Mouse (Mus musculus): ENCODE data around the gene Mcrip1.
"Not testable (repeated sequence)": the region's sequence is repeated elsewhere in the genome, so short reads cannot be mapped to it uniquely, and the experiment has no call there.

Gene Mcrip1

DNA sequence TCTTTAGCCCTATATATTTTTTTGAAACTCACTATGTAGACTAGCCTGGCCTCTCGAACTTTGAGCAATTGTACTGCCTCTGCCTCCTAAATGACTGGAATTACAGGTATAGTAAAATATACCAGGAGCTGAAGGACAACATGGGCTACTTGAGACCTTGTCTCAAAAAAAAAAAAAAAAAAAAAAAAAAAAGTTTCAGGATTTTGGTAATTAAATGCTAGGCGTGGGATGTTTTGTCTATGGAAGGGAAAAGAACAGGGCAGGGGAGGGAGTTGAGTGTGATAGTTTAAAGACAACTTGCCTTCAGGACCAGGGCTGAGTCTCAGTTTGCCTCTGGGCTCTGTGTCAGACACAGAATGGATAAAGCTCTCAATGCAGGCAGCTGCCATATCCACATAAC lies 25.5 kb upstream of the Mcrip1 start:
- no peak for DNase-seq (ENCODE audit: low spot score in 2 of 2)

DNA sequence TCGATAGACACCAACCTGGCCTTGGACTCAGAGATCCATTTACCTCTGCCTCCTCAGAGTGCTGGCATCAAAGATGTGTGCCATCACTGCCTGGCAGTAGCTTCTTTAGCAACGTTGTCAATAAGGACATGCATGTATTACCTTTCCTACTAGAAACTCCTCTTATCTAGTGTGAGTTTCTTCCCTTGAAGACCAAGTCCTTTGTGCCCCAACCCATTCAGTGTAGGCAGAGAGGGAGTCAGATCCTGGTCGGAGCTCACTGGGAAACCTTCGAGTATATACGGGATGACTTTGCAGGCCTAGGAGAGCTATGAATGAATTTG lies 24.7 kb upstream of the Mcrip1 start:
- DNase-seq (ENCODE audit: low spot score in 2 of 2), result no peak

DNA sequence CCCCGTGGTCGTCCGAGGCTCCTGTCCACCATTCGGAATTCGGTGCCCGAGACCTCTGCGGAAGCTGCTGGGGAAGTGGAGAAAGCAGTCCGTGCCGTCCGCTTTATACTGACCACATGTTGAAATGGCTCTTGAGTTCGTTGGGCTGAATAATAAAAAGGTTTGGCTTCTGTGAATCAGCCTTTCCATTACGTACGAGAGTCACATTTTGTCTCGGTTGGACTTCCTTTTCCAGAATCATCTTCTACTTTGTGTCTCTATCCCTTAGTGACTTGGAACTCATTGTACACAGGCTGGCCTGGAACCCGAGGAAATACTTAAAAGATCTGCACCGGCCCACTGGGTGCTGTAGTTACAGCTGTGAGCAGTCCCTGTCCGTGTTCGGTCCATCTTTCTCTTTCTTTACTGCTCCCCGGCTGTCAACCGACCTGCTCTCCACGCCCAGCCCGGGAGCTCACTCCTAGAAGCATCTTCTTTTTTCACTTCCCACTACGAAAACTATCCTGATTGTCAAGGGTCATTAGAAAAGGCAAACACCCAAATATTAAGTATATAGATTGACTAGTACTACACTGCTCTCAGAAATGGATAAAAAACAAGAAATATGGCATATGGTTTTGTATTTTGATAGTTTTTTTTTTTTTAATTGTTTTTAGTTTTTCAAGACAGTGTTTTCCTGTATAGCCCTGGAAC lies 24.2 kb upstream of the Mcrip1 start:
- peak in 1 of 2 experiments; percentile 43 for DNase-seq (ENCODE audit: low spot score in 2 of 2)

DNA sequence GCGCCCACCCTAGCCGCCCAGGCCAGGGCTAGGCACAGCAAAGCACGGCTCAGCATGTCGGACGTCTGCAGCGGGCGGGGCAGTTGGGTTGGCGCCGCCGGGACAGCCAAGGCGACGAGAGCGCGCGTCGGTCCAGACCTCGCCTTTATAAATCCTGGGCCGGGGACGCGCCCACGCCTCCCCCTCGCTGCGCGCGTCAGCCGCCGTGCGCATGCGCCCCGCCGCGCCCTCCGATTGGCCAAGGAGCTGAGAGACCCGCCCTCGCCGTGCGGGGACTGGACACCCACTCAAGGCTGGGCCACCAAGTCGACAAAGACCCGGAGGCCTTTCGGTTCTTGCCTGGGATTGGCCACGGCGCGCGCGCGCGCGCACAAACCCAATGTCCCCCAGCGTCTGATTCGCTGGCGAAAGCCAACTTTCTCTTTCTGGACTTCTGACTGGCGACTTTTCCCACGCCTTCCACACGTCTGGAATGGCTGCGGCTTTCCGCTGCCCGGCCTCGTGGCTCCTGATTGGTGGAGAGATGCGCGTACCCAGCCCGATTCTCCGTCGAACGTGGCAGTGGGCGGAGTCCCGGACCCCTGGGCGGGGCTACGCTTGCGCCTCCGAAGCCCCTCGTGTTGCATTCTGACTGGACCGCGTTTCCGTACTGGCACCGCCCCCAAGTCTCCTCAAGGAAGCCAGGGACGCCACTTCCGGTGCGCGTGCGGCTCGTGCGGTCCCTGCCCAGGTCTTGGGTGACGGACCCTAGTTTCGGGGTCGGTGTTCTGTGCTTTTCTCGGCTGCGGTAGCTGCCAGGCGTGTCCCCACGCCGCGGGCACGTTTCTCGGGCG lies 23.4 kb upstream of the Mcrip1 start, which contains the start of gene P4hb:
Gene P4hb (minus strand): TSS at position 502 of the 833 bp plus-strand sequence.
- DNase-seq (ENCODE audit: low spot score in 2 of 2), result peak; percentile 98 to 99

DNA sequence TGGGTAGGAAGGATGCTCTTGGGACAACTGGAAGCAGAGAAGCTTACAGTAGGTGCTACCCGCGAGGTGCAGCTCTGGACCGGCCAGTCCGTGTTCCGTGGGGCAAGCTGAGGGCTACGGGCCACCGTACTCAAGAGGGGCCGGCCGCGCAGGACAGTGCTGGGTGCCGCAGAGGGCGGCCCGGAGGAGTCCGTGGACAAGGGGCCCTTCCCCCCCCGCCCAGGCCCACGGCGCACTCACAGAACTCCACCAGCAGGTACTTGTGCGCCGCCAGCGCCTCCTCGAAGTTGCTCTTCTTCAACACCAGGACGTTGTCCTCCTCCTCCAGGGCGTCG lies 22.9 kb upstream of the Mcrip1 start:
- DNase-seq (ENCODE audit: low spot score in 2 of 2), result no peak

DNA sequence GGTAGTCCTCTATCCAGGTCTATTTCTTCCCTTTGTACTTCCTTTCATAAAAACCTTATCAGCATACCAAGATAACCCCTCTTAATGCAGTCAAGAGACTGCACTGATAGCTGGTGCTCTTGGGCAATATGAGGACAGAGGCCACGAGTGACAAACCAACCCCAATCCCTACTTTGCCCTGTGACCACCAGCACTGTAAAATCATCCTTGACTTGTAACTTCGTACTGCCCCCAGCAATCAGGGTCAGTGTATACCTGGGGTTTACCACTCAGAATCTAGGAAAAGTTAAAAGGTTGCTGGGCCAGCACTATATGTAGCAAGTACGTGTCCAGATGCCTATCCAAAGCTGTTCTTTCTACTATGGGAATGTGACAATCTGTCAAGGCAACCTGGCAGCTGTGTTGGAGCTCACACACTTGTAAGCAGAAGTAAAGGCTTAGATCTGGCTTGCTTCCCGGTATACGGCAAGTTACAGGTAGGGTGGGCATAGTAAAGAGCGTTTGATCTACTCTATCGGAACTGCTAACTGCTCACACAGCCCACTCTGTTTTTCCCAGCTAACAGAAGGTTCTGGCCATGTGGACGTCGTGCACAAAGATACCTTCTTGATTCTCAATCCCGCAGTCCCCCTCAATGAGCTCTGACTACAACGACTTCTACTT lies 22.4 kb upstream of the Mcrip1 start:
- DNase-seq (ENCODE audit: low spot score in 2 of 2), result peak in 1 of 2 experiments; percentile 21

DNA sequence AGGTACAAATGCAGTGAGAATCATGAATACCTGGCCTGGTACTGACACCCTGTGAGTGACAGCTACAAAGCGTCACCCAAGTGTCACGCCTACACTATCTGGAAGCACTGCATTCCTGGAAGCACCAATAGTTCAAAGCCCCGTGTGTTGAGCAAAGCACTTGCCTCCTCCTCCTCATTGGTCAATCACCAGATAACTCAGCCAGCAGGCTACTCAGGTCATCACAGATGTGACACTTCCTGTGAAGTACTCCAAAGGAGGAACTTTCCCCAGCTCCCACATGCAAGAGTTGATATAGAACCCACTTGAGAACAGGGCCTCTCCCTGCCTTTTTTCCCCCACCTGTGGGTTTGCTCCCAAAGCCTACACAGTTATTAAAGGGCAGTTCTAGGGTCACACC lies 21.6 kb upstream of the Mcrip1 start:
- DNase-seq (ENCODE audit: low spot score in 2 of 2), result no peak

DNA sequence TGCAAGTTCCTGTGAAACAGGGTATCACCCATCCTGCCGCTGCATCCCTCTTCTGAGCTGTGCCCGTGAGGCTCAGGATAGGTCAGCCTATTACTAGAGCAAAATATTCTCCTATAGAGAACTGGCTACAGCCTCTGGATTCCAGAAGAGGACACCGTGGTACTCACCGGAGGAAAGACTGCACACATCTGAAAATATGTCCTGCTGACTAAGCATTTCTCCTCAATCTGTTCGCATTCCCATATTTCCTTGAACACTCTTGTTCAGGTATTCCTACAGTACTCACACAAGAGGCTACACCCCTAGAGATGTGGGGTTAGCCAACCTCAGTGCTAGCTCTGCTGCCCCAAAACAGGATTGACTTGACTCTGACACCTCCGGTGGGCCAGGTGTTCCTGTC lies 18.8 kb upstream of the Mcrip1 start:
- DNase-seq (ENCODE audit: low spot score in 2 of 2), result no peak

DNA sequence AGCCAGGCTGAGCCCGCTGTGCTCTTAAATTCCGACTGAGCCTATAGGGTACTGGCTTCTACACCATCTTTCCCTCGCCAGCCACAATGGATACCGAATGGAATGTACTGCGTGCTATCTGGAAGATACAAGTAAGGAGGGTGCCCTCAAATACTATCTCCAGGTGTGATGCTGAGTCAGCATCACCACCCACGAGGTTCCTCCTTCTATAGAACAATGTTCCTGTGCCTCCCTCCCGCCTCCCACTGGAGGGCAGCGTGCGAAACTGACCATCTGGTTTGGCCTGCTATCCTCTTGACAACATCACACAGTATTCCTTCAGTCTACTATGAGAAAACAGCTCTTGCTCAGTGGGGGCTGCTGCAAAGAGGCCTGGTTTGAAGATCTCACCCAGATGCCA lies 15.6 kb upstream of the Mcrip1 start:
- DNase-seq (ENCODE audit: low spot score in 2 of 2), result no peak

DNA sequence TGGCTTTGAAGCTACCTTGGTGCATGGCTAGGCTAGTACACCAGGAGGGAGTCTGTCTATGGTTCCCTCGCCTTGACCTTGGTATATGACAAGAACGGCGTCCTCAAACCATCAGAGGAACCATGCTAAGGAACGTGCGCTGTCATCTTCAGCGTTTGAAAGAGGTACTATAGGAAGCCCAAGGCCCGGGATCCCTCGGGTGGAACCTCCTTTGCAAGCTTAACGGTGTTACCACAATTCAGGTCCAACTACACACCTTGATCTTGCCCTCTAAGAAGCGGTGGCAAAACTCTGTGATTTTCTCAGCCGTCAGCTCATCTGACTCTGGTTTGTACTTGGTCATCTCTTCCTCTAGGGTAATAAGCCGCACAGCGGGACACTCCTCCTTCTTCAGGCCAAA lies 13.4 kb upstream of the Mcrip1 start:
- DNase-seq (ENCODE audit: low spot score in 2 of 2), result no peak

DNA sequence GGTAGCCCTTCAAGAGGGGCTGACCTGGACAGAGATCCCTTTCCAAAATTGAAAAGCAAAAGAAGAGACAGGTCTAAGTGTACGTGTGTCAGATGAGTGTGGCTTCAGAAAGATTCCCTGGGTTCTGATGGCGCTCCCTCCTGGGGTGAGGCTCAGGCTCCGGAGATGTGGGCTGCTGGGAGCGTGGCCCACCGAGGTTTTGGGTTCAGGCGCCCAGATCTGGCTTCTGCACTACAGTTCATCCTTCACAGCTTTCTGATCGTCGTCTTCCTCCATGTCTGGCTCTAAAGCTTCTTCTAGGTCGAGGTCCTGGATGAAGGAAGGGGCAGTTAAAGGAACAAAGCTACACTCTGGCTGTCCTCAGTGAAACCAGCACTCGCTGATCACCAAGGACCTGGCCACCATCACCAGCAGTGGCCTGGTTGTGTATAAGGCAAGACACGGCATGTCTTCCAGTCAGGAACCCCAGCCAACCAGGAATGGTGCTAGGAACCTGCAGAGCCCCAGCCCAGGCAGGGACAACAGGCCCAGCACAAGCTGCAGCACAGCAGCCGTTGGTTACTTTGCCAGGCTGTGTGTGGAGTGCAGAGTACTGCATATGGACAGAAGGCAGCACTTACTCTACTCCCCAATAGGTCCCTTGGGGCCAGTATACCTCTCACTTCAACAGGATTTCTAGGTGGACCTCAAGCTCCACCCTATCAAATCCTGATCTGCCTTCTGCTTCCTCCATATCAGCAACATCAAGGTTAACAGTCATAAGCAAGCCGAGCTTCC lies 11.6 kb upstream of the Mcrip1 start:
- DNase-seq (ENCODE audit: low spot score in 2 of 2), result no peak

DNA sequence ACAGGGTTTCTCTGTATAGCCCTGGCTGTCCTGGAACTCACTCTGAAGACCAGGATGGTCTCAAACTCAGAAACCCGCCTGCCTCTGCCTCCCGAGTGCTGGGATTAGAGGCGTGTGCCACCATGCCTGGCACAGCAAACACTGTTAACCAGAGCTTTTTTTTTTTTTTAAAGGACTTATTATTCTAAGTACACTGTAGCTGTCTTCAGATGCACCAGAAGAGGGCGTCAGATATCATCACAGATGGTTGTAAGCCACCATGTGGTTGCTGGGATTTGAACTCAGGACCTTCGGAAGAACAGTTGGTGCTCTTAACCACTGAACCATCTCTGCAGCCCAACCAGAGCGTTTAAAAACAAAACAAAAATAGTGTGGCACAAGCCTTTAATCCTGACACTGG lies 9.3 kb upstream of the Mcrip1 start:
- not testable (repeated sequence) for DNase-seq (ENCODE audit: low spot score in 2 of 2)

DNA sequence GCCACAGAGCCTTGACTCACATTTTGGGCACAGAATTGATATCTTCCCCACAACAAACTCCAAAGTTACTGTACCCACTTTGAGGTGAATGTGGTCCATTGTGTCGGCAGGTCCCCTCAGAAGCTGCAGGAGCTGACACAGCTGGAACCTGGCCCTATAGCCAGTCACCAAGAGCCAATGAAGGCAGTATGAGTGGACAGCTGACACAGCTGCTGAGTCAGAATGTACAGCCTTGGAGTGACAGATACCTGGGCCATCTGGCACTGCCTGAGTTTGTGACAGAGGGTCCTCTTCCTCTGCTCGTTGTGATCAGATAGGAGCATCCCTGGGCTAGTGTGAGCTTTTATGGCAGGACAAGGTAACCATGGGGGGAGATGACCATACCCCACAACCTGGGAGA lies 5.7 kb upstream of the Mcrip1 start:
- DNase-seq (ENCODE audit: low spot score in 2 of 2), result no peak

DNA sequence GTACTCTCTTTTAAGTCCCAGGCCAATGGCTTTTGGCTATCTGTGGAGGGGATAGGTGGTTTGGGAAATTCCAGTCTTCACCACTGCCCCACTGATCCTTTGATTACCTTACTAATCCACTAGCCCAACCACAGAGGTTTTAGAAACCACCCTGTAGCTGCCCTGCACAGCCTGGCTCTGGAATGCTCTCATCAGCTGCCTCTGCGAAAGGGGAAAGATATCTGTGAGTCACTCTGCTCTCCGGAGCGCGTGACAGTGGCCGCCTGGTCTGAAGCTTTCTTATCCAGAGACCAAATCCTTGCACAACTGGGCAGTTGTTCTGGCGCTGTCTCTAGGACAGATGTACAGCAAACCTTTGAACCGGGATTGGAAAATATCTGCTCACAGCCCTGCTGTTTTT lies 5.3 kb upstream of the Mcrip1 start:
- DNase-seq (ENCODE audit: low spot score in 2 of 2), result no peak

DNA sequence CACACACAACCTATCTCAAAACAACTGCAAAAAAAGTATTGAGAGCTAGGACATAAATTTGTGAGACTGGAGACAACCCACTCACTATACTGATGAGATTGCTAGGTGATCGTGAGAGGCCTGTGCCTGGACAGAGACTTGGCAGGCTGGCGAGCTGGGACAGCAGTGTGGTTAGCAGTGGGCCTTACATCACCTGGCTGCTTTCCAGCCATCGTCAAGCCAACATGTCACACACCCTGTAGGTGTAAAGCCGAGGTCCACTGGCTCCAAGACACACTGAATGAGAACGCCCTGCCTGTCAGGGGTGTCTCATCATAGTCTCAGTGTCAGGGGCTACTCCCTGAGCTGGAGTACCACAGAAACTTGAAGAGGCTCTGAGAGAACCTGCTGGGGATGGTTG lies 3.2 kb upstream of the Mcrip1 start:
- no peak for DNase-seq (ENCODE audit: low spot score in 2 of 2)

DNA sequence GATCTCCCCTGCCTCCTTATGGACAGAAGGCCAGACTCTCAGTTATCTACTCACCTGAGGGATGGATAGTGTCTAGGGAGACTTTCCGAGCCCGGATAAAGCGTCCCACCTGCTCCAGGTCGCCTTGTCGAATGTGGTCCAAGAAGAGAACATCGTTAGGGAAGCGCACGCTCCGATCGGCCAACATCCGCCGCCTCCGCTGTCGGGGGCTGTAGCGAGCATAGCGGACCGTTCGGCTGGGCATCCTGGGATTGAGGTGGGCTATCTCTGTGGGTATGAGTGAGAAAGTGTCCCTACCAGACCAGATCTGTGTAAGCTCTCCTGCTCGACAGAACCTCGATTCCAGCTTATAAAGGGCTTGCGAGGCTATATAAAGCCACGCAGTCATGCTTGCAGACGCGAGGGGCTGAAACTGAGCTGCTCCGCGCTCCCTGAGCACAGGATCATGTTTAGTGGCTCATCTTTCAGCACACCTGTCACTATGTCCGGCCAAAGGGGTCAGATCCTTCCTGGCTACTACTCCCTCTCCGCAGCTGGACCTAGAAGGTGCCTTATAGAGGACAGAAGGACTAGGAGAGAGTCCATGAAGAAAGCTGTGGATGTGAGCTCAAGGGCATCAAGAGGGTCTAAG lies 1.4 kb upstream of the Mcrip1 start, which contains the start of gene Ppp1r27:
Gene Ppp1r27 (minus strand): TSS at position 323 of the 631 bp plus-strand sequence.
- no peak for DNase-seq (ENCODE audit: low spot score in 2 of 2)

DNA sequence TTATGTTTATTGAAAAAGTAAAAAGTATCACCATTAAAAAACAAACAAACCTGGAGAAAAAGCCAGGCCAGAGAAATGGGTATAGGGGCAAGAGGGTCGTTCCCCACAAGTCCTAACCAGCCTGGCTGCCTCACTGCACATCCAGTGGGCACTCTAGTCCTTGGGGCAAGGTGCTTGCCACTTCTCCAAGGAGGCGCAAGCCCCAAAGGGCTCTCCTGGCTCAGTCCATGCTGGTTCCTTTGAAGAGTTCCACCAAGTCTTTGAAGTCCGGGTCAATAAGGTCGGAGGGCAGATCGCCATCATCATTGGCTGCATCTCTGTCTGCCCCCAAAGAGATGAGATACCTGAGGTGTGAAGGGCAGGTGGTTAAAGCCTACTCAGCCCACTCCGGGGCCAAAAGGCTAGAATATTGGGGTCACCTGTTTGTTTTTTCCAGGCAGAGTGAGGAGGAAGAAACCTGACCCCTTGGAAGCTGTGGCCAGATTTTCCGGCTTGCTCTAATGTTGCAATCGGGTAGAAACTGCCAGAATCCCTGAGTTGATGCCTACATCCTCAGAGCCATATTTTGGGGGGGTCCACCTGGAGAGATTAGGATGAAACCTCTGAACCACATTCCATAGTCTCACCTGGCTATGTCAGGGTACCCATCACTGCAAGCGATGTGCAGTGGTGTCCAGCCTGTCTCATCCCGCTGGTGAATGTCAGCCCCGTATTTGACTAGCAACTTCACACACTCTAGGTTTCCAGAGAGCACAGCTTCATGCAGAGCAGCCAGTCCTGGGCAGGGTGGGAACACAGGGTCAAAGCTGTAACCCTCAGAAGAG lies 671 bp upstream of the Mcrip1 start:
- DNase-seq (ENCODE audit: low spot score in 2 of 2), result no peak

DNA sequence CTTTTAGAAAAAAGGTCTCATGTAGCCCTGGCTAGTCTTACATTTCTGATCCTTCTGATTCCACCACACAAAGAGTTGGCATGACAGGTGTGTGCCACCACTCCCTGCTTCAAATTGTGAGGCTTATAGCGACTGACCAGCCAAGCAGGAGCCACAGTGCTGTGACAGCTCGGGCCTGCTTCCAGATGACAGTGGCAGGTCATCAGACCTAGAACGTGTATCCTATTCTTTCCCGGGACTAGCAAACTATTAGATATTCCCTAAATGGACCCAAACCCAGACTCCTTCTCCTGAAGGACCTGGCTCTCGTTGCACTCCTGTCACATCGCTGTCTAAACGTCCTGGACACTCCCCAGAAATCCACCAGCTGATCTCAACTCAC lies 750 bp downstream of the Mcrip1 start:
- DNase-seq (ENCODE audit: low spot score in 2 of 2), result no peak

DNA sequence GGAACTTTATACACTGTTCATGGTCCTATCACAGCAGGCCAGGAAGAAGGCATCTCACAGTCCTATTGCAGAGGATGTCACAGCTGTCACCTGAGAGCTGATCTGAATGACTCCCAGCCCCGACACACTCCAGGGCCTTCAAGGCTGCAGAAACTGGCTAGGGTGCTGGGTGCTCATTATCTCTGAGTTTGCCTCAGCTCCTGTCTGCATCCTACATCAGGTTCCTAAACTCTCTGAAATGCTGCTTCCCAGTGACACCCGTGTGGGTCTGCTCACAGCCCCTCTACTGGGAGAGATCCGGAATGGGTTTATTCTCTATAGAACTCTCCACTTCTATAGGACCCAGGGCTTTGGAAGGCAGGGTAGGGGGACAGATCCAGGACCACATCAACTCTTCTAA lies 1.3 kb downstream of the Mcrip1 start:
- DNase-seq (ENCODE audit: low spot score in 2 of 2), result no peak

DNA sequence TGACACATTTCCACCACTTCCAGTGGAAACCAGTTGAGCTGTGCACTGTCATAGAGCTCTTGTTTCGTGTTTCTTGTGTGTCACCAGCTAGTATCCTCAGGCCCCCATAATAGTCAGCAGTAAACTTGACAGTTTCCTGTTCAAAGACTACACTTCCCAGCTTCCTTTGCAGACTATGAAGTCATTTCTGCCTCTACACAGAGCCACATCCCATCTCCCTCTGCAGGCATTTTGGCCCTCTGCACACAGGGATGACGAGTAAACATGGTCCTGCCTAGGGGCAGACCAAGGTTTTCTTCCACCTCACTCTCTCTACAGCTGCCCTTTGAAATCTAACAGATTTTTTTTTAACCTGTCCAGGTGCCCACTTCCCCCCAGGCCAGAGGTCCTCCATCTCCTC lies 2.1 kb downstream of the Mcrip1 start:
- no peak for DNase-seq (ENCODE audit: low spot score in 2 of 2)

DNA sequence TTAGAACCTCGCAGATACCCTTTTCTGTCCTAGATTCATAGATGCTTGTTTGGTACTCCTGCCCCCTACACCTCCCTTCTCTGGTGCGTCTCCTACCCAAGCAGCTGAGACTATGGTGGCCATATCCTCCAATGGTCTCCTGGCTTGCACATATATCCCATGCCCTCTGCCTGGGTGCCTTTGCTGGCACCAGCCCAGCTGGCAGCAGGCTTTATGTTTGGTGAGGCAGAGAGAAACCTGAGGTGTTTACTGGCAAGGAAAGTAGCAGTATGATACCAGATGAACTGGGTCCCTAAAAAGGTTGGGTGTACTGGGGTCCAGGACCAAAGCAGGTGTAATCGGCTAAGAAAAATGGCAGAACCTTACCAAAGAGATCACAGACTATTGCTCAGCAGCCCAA lies 3.6 kb downstream of the Mcrip1 start:
- DNase-seq (ENCODE audit: low spot score in 2 of 2), result no peak

All from spleen, postnatal 10 days (tissue).